Mouse (Mus musculus): ENCODE measurements at regions not wholly inside any gene's neighbourhood (a gene's known extent, or its start where the extent isn't known, plus 50 kb on each side); places are given as distances from the start of the nearest gene placed in this dataset.

- in situ Hi-C loops (cut with MseI, MboI): no loop called here
These were observed 94.0 kb upstream of the Ednrb start for GRCm38 (mm10) chr14:103938201-103938600.

- in situ Hi-C loops (cut with MseI, MboI): no loop called here
These were observed 93.5 kb upstream of the Ednrb start for GRCm38 (mm10) chr14:103937700-103938099.

GRCm38 (mm10) chr14:103933813-103934212, 89.6 kb upstream of the Ednrb start:
- in situ Hi-C loops (cut with MseI, MboI): no loop called here

- in situ Hi-C loops (cut with MseI, MboI): no loop called here
These were observed 88.0 kb upstream of the Ednrb start for GRCm38 (mm10) chr14:103932170-103932569.

- in situ Hi-C loops (cut with MseI, MboI): no loop called here
These were observed 85.6 kb upstream of the Ednrb start for GRCm38 (mm10) chr14:103929734-103930364.

- in situ Hi-C loops (cut with MseI, MboI): no loop called here
These were observed 85.0 kb upstream of the Ednrb start for GRCm38 (mm10) chr14:103929155-103929729.

GRCm38 (mm10) chr14:103920169-103920568, 76.0 kb upstream of the Ednrb start:
- in situ Hi-C loops (cut with MseI, MboI): no loop called here

- in situ Hi-C loops (cut with MseI, MboI): no loop called here
These were observed 75.2 kb upstream of the Ednrb start for GRCm38 (mm10) chr14:103919380-103919779.

GRCm38 (mm10) chr14:103913453-103913852, 69.3 kb upstream of the Ednrb start:
- in situ Hi-C loops (cut with MseI, MboI): no loop called here

GRCm38 (mm10) chr14:103911707-103912106, 67.5 kb upstream of the Ednrb start:
- in situ Hi-C loops (cut with MseI, MboI): no loop called here

GRCm38 (mm10) chr14:103911280-103911679, 67.1 kb upstream of the Ednrb start:
- in situ Hi-C loops (cut with MseI, MboI): no loop called here

- in situ Hi-C loops (cut with MseI, MboI): no loop called here
These were observed 62.3 kb upstream of the Ednrb start for GRCm38 (mm10) chr14:103906417-103907070.

GRCm38 (mm10) chr14:103900817-103901216, 56.6 kb upstream of the Ednrb start:
- in situ Hi-C loops (cut with MseI, MboI): no loop called here

GRCm38 (mm10) chr14:103899111-103899814, 55.1 kb upstream of the Ednrb start:
- in situ Hi-C loops (cut with MseI, MboI): no loop called here

GRCm38 (mm10) chr14:103898689-103899088, 54.5 kb upstream of the Ednrb start:
- in situ Hi-C loops (cut with MseI, MboI): no loop called here

GRCm38 (mm10) chr14:103895261-103895660, 51.1 kb upstream of the Ednrb start:
- in situ Hi-C loops (cut with MseI, MboI): no loop called here

All from mouse trophoblast stem cell (cell line).